Mouse (Mus musculus): ENCODE data around the gene Rrp15. TPM values are rescaled to one million over a fixed set of nuclear protein-coding genes. Genes with fewer than 3 reads are reported as not detected.
A peak's percentile ranks its signal among the peaks of the same experiment; 100 is the strongest.

Gene Rrp15
- polyA plus RNA-seq, 1 experiment from 2014 or later = 56.4 TPM

GRCm38 (mm10) chr1:186691708-186692107, 57.5 kb downstream of the Rrp15 start:
- Histone ChIP-seq H3K4me2 (ENCODE audit: low read depth, low read length) (no peak overlapping the region), H3K9me3 (ENCODE audit: control insufficient read depth, low read length) (no peaks in the 10 kb centered on the region), H3K4me3 (ENCODE audit: low read length) (no peak overlapping the region), H3K27me3 (ENCODE audit: control insufficient read depth, insufficient read depth, low read depth, low read length) (no peaks in the 10 kb centered on the region), H3K9ac (ENCODE audit: low read length) (no peak overlapping the region), H3K4me1 (replicated peaks; ENCODE audit: control insufficient read depth, insufficient read depth, low read length) (peaks cover 16% of the 10 kb centered on the region), H3K36me3 (ENCODE audit: control insufficient read depth, insufficient read depth, low read length) (peaks cover 2% of the 10 kb centered on the region; the same call in 1 of the 2 replicates), H3K27ac (ENCODE audit: low read length) (no peak overlapping the region)
- no peak for ATAC-seq (ENCODE audit: low read depth)
- 71% methylated on average over 9 of the region's 9 CpGs for WGBS

- H3K36me3 ChIP-seq (ENCODE audit: control insufficient read depth, insufficient read depth, low read length) = peaks cover 4% of the 10 kb centered on the region; the same call in 1 of the 2 replicates
- H3K27me3 ChIP-seq (ENCODE audit: control insufficient read depth, insufficient read depth, low read depth, low read length) = no peaks in the 10 kb centered on the region
- H3K4me3 ChIP-seq (ENCODE audit: low read length) = no peak overlapping the region
- H3K9ac ChIP-seq (ENCODE audit: low read length) = no peak overlapping the region
- peak overlapping the region; percentile 25 for H3K27ac ChIP-seq (ENCODE audit: low read length)
- WGBS = 58% methylated on average over 3 of the region's 3 CpGs
- peaks cover 24% of the 10 kb centered on the region for H3K4me1 ChIP-seq (replicated peaks; ENCODE audit: control insufficient read depth, insufficient read depth, low read length)
- H3K9me3 ChIP-seq (ENCODE audit: control insufficient read depth, low read length) = no peaks in the 10 kb centered on the region
- no peak overlapping the region for H3K4me2 ChIP-seq (ENCODE audit: low read depth, low read length)
- peak; percentile 55; the same call in 1 of the 2 replicates for ATAC-seq (ENCODE audit: low read depth)
Measured at GRCm38 (mm10) chr1:186684041-186684440, 65.1 kb downstream of the Rrp15 start.

GRCm38 (mm10) chr1:186682606-186683005, 66.6 kb downstream of the Rrp15 start:
- Histone ChIP-seq H3K27me3 (ENCODE audit: control insufficient read depth, insufficient read depth, low read depth, low read length) (no peaks in the 10 kb centered on the region), H3K9me3 (ENCODE audit: control insufficient read depth, low read length) (no peaks in the 10 kb centered on the region), H3K4me2 (ENCODE audit: low read depth, low read length) (no peak overlapping the region; the same call in 1 of the 2 replicates), H3K36me3 (ENCODE audit: control insufficient read depth, insufficient read depth, low read length) (peaks cover 4% of the 10 kb centered on the region; the same call in 1 of the 2 replicates), H3K9ac (ENCODE audit: low read length) (no peak overlapping the region), H3K4me3 (ENCODE audit: low read length) (no peak overlapping the region), H3K27ac (ENCODE audit: low read length) (peak overlapping the region; percentile 40; the same call in 1 of the 2 replicates), H3K4me1 (replicated peaks; ENCODE audit: control insufficient read depth, insufficient read depth, low read length) (peaks cover 24% of the 10 kb centered on the region)
- WGBS = 36% methylated on average over 7 of the region's 7 CpGs
- ATAC-seq (ENCODE audit: low read depth) = peak; percentile 31; the same call in 1 of the 2 replicates

- no peak for ATAC-seq (ENCODE audit: low read depth)
- H3K9ac ChIP-seq (ENCODE audit: low read length) = no peak overlapping the region
- H3K27me3 ChIP-seq (ENCODE audit: control insufficient read depth, insufficient read depth, low read depth, low read length) = no peaks in the 10 kb centered on the region
- H3K36me3 ChIP-seq (ENCODE audit: control insufficient read depth, insufficient read depth, low read length) = 0 out of 2 replicates have a peak, but pooled peaks cover 4% of the 10 kb centered on the region
- no peak overlapping the region for H3K4me2 ChIP-seq (ENCODE audit: low read depth, low read length)
- H3K27ac ChIP-seq (ENCODE audit: low read length) = no peak overlapping the region
- no peaks in the 10 kb centered on the region for H3K9me3 ChIP-seq (ENCODE audit: control insufficient read depth, low read length)
- H3K4me1 ChIP-seq (replicated peaks; ENCODE audit: control insufficient read depth, insufficient read depth, low read length) = peaks cover 33% of the 10 kb centered on the region
- H3K4me3 ChIP-seq (ENCODE audit: low read length) = no peak overlapping the region
- 84% methylated on average over 12 of the region's 12 CpGs for whole genome bisulfite sequencing
Measured at GRCm38 (mm10) chr1:186677614-186678013, 71.5 kb downstream of the Rrp15 start.

GRCm38 (mm10) chr1:186676199-186676598, 73.0 kb downstream of the Rrp15 start:
- Histone ChIP-seq H3K27ac (ENCODE audit: low read length) (no peak overlapping the region), H3K9ac (ENCODE audit: low read length) (no peak overlapping the region), H3K4me2 (ENCODE audit: low read depth, low read length) (no peak overlapping the region), H3K36me3 (ENCODE audit: control insufficient read depth, insufficient read depth, low read length) (0 out of 2 replicates have a peak, but pooled peaks cover 4% of the 10 kb centered on the region), H3K27me3 (ENCODE audit: control insufficient read depth, insufficient read depth, low read depth, low read length) (no peaks in the 10 kb centered on the region), H3K9me3 (ENCODE audit: control insufficient read depth, low read length) (no peaks in the 10 kb centered on the region), H3K4me1 (replicated peaks; ENCODE audit: control insufficient read depth, insufficient read depth, low read length) (peaks cover 32% of the 10 kb centered on the region), H3K4me3 (ENCODE audit: low read length) (no peak overlapping the region)
- ATAC-seq (ENCODE audit: low read depth) = no peak
- whole genome bisulfite sequencing = 61% methylated on average over 5 of the region's 5 CpGs

- H3K4me1 ChIP-seq (replicated peaks; ENCODE audit: control insufficient read depth, insufficient read depth, low read length) = peaks cover 26% of the 10 kb centered on the region
- H3K9me3 ChIP-seq (ENCODE audit: control insufficient read depth, low read length) = no peaks in the 10 kb centered on the region
- H3K27ac ChIP-seq (ENCODE audit: low read length) = peak overlapping the region; percentile 52; the same call in 1 of the 2 replicates
- 66% methylated on average over 6 of the region's 6 CpGs for WGBS
- H3K4me2 ChIP-seq (ENCODE audit: low read depth, low read length) = no peak overlapping the region
- ATAC-seq (ENCODE audit: low read depth) = no peak
- no peak overlapping the region for H3K4me3 ChIP-seq (ENCODE audit: low read length)
- H3K9ac ChIP-seq (ENCODE audit: low read length) = no peak overlapping the region
- no peaks in the 10 kb centered on the region for H3K27me3 ChIP-seq (ENCODE audit: control insufficient read depth, insufficient read depth, low read depth, low read length)
- H3K36me3 ChIP-seq (ENCODE audit: control insufficient read depth, insufficient read depth, low read length) = 0 out of 2 replicates have a peak, but pooled peaks cover 4% of the 10 kb centered on the region
Measured at GRCm38 (mm10) chr1:186675263-186675662, 73.9 kb downstream of the Rrp15 start.

GRCm38 (mm10) chr1:186674621-186675020, 74.5 kb downstream of the Rrp15 start:
- Histone ChIP-seq H3K27ac (ENCODE audit: low read length) (no peak overlapping the region), H3K9ac (ENCODE audit: low read length) (no peak overlapping the region), H3K27me3 (ENCODE audit: control insufficient read depth, insufficient read depth, low read depth, low read length) (no peaks in the 10 kb centered on the region), H3K4me1 (replicated peaks; ENCODE audit: control insufficient read depth, insufficient read depth, low read length) (peaks cover 26% of the 10 kb centered on the region), H3K4me2 (ENCODE audit: low read depth, low read length) (no peak overlapping the region), H3K36me3 (ENCODE audit: control insufficient read depth, insufficient read depth, low read length) (0 out of 2 replicates have a peak, but pooled peaks cover 4% of the 10 kb centered on the region), H3K9me3 (ENCODE audit: control insufficient read depth, low read length) (no peaks in the 10 kb centered on the region), H3K4me3 (ENCODE audit: low read length) (no peak overlapping the region)
- WGBS = 34% methylated on average over 3 of the region's 3 CpGs
- ATAC-seq (ENCODE audit: low read depth) = peak; percentile 46; the same call in 1 of the 2 replicates

GRCm38 (mm10) chr1:186673166-186673565, 76.0 kb downstream of the Rrp15 start:
- H3K4me3 ChIP-seq (ENCODE audit: low read length) = no peak overlapping the region
- H3K36me3 ChIP-seq (ENCODE audit: control insufficient read depth, insufficient read depth, low read length) = 0 out of 2 replicates have a peak, but pooled peaks cover 4% of the 10 kb centered on the region
- WGBS = 61% methylated on average over 4 of the region's 4 CpGs
- no peaks in the 10 kb centered on the region for H3K9me3 ChIP-seq (ENCODE audit: control insufficient read depth, low read length)
- ATAC-seq (ENCODE audit: low read depth) = no peak
- no peak overlapping the region for H3K4me2 ChIP-seq (ENCODE audit: low read depth, low read length)
- no peak overlapping the region for H3K27ac ChIP-seq (ENCODE audit: low read length)
- no peaks in the 10 kb centered on the region for H3K27me3 ChIP-seq (ENCODE audit: control insufficient read depth, insufficient read depth, low read depth, low read length)
- H3K9ac ChIP-seq (ENCODE audit: low read length) = no peak overlapping the region
- H3K4me1 ChIP-seq (replicated peaks; ENCODE audit: control insufficient read depth, insufficient read depth, low read length) = peaks cover 26% of the 10 kb centered on the region
